Mouse (Mus musculus): ENCODE measurements around the gene D5Ertd579e. TPM values are rescaled to one million over a fixed set of nuclear protein-coding genes. Genes with fewer than 3 reads are reported as not detected.

Gene D5Ertd579e
- 27.6 and 31.3 TPM in 2 replicates for polyA plus RNA-seq (2016; fragmentation: Nextera tagmentation; extraction: Ambion mirVana)

DNA sequence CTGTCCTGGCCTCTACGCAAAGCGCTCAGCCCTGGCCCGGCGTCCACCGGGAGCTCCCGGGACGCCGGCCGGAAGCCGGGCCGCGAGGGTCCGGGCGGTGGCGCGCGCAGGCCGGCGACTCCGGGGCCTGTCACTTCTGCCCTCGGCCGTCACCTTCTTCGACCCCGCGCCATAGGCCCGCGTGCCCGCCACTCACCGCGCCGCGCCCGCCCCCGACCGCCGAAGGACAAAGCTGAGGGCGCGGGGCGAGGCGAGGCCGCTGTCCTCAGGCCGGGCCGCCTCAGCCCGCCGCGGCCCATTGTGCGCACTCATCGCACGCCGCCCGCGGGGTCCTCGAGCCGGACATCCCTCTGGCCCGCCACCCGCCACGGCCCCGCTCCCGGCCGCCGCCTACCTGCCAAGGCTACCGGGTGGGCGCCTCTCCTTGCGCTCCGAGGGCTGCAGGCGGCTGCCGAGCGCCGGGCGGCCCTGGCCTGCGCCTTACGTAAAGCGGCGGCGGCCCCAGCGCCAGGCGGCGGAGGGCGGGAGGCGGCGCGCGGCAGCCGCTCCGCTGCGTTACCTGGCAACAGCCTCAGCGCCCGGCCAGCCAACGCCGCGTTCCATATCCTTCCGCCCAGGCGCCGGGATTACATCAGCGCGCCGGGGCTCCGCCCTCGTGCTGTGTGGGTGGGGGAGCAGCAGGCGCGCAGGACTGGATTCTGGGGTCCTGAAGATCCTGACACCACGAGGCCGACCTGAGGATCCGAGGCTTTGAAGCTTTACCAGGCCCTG lies at the start of gene D5Ertd579e:
Gene D5Ertd579e, minus strand, starts transcription at position 564 of the 771 bp plus-strand sequence.
- peaks cover 30% of the 10 kb centered on the region for H3K4me1 ChIP-seq
- peaks cover 22% of the 10 kb centered on the region for H3K36me3 ChIP-seq (replicated peaks)
- peak within 1 kb of the TSS; percentile 98 for H3K27ac ChIP-seq
- WGBS: under 1% methylated on average over 103 of the region's 104 CpGs
- no peaks in the 10 kb centered on the region for H3K9me3 ChIP-seq
- no peaks in the 10 kb centered on the region for H3K27me3 ChIP-seq (ENCODE audit: poor library complexity, severe bottlenecking)
- peak; percentile 89 for DNase-seq (ENCODE audit: extremely low spot score, low spot score)
- peak within 1 kb of the TSS; percentile 83 for H3K4me3 ChIP-seq

DNA sequence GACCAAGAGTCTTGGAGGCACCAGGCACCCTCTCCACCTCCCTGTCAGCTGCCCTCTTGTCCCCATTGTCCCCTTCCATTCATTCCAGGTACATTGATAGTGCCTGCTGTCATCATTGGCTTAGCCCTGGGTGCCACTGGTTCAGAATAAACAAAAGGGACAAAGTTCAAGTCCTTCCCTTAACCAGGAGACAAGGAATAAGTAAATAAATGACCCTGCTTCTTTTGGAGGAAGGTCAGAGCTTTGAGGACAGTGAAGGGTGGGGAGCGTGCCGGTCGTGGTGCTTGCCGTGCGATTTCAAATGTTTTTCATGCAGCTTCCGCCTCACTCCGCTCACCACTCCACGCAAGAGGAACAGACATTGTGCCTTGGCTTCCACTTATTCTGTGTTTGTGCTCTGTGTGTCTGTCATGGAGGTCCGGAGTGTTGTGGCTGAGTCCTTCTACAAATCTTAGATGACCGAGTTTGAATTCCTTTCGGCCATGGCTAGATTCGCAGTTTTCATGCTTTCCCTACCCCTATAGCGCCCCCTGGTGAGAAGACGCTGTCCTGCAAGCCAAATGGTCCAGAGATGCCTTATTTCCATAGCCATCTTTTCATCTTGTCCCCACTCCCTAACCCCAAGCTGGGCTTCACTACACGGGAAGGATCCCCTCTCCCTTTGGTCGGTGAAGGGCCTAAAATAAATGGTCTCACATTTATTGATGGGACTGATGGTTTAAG lies 46.5 kb upstream of the D5Ertd579e start:
- 46% methylated on average over 16 of the region's 16 CpGs for WGBS
- Histone ChIP-seq H3K27me3 (ENCODE audit: poor library complexity, severe bottlenecking) (no peaks in the 10 kb centered on the region; the same call in 1 of the 2 replicates), H3K36me3 (replicated peaks) (peaks cover 5% of the 10 kb centered on the region; the same call in 1 of the 2 replicates), H3K27ac (no peak overlapping the region), H3K4me1 (peaks cover 24% of the 10 kb centered on the region), H3K4me3 (no peak overlapping the region), H3K9me3 (no peaks in the 10 kb centered on the region)
- DNase-seq (ENCODE audit: extremely low spot score, low spot score): peak; percentile 78

DNA sequence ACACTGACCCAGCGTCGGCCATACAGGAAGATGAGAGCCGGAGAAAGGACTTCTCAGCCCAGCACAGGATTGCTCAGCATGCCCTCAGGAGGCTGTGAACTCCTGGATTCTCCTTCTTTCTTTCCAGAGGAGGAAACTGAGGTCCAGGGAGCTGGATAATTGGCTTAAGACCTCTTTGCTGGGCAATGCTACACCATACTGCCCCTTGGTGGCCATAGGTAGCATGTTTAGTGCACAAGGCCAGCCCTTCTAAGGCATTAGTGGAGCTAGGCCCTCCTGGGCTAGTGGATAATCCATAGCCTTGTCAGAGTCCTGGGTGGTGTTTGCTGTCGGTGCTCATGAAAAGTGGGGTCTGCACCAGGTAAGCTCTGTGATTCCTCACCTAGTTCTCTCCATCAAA lies 44.0 kb upstream of the D5Ertd579e start:
- WGBS: 53% methylated on average over 4 of the region's 4 CpGs
- Histone ChIP-seq H3K4me3 (no peak overlapping the region), H3K4me1 (peaks cover 16% of the 10 kb centered on the region; the same call in 1 of the 2 replicates), H3K27ac (no peak overlapping the region), H3K27me3 (ENCODE audit: poor library complexity, severe bottlenecking) (no peaks in the 10 kb centered on the region; the same call in 1 of the 2 replicates), H3K36me3 (replicated peaks) (no peaks in the 10 kb centered on the region), H3K9me3 (no peaks in the 10 kb centered on the region)
- no peak for DNase-seq (ENCODE audit: extremely low spot score, low spot score)

DNA sequence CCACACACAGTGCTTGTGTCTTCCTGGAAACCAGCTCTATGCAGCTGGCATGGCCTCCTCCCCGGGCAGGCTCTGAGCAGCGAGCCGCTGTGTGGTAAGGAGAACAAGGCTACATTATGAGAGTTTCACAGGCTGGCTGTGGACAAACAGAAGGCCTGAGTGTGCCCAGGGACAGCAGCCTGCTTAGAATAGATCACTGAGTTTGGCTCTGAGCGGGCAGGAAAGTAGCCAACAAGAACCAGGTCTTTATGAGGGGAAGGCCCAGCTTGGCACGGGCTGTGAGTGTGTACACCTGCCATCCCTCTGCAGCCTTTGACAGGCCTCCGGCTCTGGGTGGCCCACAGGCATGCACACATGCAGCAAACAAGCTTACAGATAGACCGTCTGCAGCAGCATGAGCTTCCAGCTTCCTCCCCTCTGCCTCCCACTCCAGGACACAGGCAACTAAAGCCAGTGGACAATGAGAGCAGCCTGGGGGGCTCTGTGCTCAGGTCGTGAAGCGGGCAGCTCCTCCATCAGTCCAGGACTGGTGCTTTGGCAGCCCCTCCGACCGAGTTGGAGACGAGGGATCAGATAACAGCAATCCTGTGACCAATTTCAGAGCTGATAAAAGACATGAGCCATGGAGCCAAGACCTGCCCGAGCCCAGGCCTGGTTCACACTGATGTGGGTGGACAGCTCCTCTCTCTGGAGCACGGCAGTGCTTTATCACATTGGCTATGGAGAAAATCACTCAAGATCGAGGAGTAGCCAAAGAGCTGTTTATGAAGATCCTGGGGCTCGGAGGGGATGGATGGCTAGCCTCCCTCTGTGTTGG lies 43.2 kb upstream of the D5Ertd579e start:
- no peaks in the 10 kb centered on the region; the same call in 1 of the 2 replicates for H3K27me3 ChIP-seq (ENCODE audit: poor library complexity, severe bottlenecking)
- DNase-seq (ENCODE audit: extremely low spot score, low spot score): no peak
- H3K9me3 ChIP-seq: no peaks in the 10 kb centered on the region
- WGBS: 69% methylated on average over 16 of the region's 16 CpGs
- H3K4me3 ChIP-seq: no peak overlapping the region
- no peaks in the 10 kb centered on the region for H3K36me3 ChIP-seq (replicated peaks)
- H3K4me1 ChIP-seq: peaks cover 16% of the 10 kb centered on the region; the same call in 1 of the 2 replicates
- no peak overlapping the region for H3K27ac ChIP-seq

DNA sequence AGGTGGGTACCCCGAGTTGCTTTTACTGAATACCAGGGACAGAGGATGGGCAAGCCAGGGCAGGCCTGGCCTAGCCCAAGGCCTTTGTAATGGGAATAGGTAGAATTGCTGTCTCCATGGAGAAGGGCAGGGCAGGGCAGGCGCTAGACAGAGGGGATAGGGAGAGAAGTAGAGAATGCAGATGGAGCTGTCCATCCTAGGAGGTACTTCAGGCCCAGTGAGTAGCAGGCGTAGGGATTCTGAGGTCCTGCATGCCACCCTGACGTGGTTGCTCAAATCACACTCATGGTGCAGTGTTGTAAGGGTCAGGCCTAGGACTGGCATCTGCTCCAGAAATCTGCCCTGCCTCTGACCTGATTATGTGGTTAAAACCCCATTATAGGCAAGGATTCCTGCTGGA lies 41.9 kb upstream of the D5Ertd579e start:
- no peak for DNase-seq (ENCODE audit: extremely low spot score, low spot score)
- no peak overlapping the region for H3K4me3 ChIP-seq
- no peak overlapping the region for H3K27ac ChIP-seq
- H3K36me3 ChIP-seq (replicated peaks): no peaks in the 10 kb centered on the region
- H3K9me3 ChIP-seq: no peaks in the 10 kb centered on the region
- peaks cover 16% of the 10 kb centered on the region; the same call in 1 of the 2 replicates for H3K4me1 ChIP-seq
- 66% methylated on average over 4 of the region's 4 CpGs for WGBS
- H3K27me3 ChIP-seq (ENCODE audit: poor library complexity, severe bottlenecking): no peaks in the 10 kb centered on the region; the same call in 1 of the 2 replicates

DNA sequence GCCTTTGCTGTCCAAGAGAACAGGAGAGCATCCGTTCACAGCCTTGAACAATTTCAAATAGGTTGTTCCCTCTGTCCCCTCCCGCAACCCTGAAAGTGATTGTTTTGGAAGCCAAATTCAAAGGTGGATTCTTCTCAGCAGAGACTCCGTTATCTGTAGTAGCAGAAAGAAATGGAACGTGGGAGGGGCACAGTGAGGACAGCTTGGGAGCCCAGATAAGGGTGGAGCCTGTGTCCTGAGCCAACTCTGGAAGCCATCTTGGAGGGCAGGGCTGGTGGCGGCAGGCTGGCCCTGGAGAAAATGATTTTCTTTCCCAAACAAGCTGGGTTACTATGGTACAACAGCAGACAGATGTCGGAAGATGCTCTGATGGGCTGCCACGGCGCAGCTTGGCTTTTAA lies 40.2 kb upstream of the D5Ertd579e start:
- Histone ChIP-seq H3K4me1 (peaks cover 16% of the 10 kb centered on the region), H3K27ac (no peak overlapping the region), H3K36me3 (replicated peaks) (no peaks in the 10 kb centered on the region), H3K4me3 (no peak overlapping the region), H3K27me3 (ENCODE audit: poor library complexity, severe bottlenecking) (no peaks in the 10 kb centered on the region), H3K9me3 (no peaks in the 10 kb centered on the region)
- WGBS: 85% methylated on average over 8 of the region's 8 CpGs
- DNase-seq (ENCODE audit: extremely low spot score, low spot score): no peak

DNA sequence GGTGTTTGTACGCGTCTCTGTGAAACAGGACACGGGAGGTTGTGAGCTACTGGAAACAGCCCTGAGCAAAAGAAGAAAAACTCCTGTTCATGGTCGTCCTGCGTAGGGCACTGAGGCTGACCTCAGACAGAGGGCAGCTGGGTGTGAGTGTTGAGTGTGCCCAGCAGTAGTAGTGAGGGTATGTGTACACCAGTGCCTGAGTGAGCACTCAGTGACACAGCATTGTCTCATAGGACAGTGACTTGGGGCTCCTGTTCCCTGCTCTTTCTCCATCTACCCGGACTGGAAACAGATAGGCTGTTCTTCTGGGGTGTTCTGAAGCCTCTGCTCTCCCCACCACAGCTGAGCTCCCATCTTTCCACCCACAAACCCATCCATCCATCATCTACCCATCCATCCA lies 39.3 kb upstream of the D5Ertd579e start:
- no peak overlapping the region for H3K27ac ChIP-seq
- H3K4me3 ChIP-seq: no peak overlapping the region
- no peak for DNase-seq (ENCODE audit: extremely low spot score, low spot score)
- no peaks in the 10 kb centered on the region for H3K36me3 ChIP-seq (replicated peaks)
- no peaks in the 10 kb centered on the region for H3K27me3 ChIP-seq (ENCODE audit: poor library complexity, severe bottlenecking)
- H3K4me1 ChIP-seq: peaks cover 21% of the 10 kb centered on the region
- no peaks in the 10 kb centered on the region for H3K9me3 ChIP-seq
- 84% methylated on average over 6 of the region's 6 CpGs for WGBS

DNA sequence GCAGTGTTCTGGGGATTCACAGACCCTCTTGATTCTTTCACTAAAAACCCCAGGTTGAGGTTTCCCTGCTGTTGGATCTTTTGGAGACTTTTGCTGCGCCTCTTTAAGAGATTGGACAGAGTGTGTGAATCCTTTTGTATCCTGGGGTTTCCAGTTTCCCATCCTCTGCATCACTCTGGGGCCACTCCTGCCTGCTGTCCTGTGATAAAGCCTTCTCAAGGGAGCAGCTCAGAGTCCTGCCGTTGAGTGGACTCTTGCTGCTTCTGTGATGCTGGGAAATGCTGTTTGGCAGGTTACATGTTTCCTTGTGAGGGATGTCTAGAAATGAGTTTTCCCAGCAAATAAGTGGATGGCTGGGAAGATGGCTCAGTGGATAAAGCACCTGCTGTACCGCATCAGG lies 37.6 kb upstream of the D5Ertd579e start:
- H3K27me3 ChIP-seq (ENCODE audit: poor library complexity, severe bottlenecking): no peaks in the 10 kb centered on the region
- DNase-seq (ENCODE audit: extremely low spot score, low spot score): no peak
- H3K36me3 ChIP-seq (replicated peaks): no peaks in the 10 kb centered on the region
- WGBS: 75% methylated on average over 3 of the region's 3 CpGs
- H3K4me1 ChIP-seq: peaks cover 15% of the 10 kb centered on the region
- no peak overlapping the region for H3K27ac ChIP-seq
- H3K4me3 ChIP-seq: no peak overlapping the region
- no peaks in the 10 kb centered on the region for H3K9me3 ChIP-seq

DNA sequence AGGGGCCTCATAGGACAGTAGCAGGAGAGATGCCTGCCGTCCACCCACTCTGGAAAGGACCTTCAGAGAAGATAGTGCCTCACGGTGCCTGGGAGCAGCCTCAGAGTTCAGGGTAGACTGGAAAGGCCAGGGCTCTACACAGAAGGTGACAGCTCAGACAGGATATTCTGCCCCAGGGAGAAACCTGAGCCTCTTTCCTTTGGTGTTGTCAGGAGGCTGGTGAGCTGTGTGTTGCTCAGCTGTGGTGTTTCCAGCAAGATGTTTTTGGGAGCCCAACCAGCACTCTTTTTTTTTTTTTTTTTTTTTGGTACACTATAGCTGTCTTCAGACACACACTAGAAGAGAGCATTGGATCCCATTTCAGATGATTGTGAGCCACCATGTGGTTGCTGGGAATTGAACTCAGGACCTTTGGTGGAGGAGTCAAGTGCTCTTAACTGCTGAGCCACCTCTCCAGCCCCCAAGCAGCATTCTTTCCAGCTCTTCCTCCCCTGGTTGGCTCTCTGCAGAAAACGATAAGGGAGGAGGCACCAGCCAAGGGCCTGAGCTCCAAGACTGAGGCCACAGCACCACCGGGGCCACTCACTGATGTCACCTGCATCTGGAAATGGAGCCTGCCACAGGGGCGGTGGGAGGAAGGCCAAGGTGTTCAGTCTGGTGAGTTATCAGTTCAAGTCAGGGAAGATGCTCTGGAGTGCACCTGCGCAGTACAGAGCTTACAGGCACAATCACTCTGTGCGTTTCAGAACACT lies 36.3 kb upstream of the D5Ertd579e start:
- Histone ChIP-seq H3K4me3 (no peak overlapping the region), H3K36me3 (replicated peaks) (no peaks in the 10 kb centered on the region), H3K27me3 (ENCODE audit: poor library complexity, severe bottlenecking) (no peaks in the 10 kb centered on the region), H3K4me1 (peaks cover 15% of the 10 kb centered on the region), H3K27ac (no peak overlapping the region), H3K9me3 (no peaks in the 10 kb centered on the region)
- 73% methylated on average over 7 of the region's 7 CpGs for WGBS
- no peak for DNase-seq (ENCODE audit: extremely low spot score, low spot score)

DNA sequence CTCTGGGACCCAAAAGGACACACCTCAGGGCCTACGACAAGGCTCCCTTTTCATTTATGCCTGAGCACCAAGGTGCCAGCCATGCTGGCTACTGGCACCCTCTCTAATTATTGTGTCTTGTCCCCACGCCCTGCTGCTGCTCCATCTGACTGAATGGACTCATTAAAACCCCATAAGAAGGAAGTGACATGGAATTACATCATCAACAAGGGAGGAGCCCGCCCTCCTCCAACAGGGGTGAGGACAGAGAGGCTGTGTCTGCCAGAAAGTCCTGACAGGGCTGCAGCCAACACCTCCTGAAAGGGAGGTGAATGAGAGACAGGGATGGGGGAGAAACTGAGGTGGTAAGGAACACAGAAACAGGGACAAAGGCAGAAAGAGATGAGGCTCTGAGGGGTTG lies 34.9 kb upstream of the D5Ertd579e start:
- Histone ChIP-seq H3K36me3 (replicated peaks) (no peaks in the 10 kb centered on the region), H3K27me3 (ENCODE audit: poor library complexity, severe bottlenecking) (no peaks in the 10 kb centered on the region), H3K4me3 (no peak overlapping the region), H3K9me3 (no peaks in the 10 kb centered on the region), H3K4me1 (peaks cover 18% of the 10 kb centered on the region), H3K27ac (0 out of 2 replicates have a peak overlapping the region, but pooled peaks have one; percentile 8)
- no peak for DNase-seq (ENCODE audit: extremely low spot score, low spot score)
- WGBS: 66% methylated on average over 3 of the region's 3 CpGs

DNA sequence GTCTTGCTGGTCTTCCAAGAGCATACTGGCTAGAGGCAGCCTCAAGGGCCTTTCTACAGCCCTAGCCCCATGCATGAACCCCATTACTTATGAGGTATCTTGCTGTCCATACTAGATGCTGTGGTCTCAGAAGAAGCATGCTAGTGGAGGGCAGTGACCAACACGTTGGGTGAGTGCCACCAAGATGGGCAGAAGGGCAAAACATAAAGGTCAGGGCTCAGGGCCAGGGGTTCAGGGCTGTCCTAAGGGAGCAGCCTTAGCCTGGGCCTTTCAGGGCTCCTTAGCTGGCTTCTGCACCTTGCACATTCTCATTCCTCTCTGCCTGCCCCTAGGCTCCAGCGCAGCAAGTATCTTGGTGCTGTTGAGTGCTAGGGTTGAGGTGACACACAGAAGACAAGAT lies 34.1 kb upstream of the D5Ertd579e start:
- no peak overlapping the region for H3K27ac ChIP-seq
- 86% methylated on average over 2 of the region's 2 CpGs for WGBS
- no peak overlapping the region for H3K4me3 ChIP-seq
- H3K27me3 ChIP-seq (ENCODE audit: poor library complexity, severe bottlenecking): no peaks in the 10 kb centered on the region
- peaks cover 18% of the 10 kb centered on the region for H3K4me1 ChIP-seq
- no peaks in the 10 kb centered on the region for H3K36me3 ChIP-seq (replicated peaks)
- H3K9me3 ChIP-seq: no peaks in the 10 kb centered on the region
- no peak for DNase-seq (ENCODE audit: extremely low spot score, low spot score)

DNA sequence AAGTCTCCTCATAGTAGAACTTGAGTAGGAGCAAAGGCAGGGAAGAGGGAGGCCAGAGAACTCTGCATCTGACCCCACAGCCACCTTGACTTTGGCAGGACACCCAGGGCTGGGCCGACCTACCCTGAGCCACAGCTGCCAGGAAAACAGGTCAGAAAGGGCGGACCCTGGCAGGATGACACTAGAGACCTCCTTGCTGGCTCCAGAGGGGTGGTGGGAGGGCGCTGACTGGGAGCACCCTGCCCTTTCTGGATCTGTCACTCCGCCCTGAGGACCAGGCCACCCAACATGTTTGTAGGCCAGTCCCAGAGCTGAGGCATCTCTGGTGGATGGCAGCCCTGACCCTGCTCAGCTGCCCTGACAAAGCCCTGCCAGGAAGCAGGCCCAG lies 33.3 kb upstream of the D5Ertd579e start:
- H3K36me3 ChIP-seq (replicated peaks): no peaks in the 10 kb centered on the region
- no peak overlapping the region for H3K27ac ChIP-seq
- H3K4me3 ChIP-seq: no peak overlapping the region
- H3K4me1 ChIP-seq: peaks cover 18% of the 10 kb centered on the region
- H3K9me3 ChIP-seq: no peaks in the 10 kb centered on the region
- DNase-seq (ENCODE audit: extremely low spot score, low spot score): no peak
- WGBS: 87% methylated on average over 4 of the region's 4 CpGs
- no peaks in the 10 kb centered on the region for H3K27me3 ChIP-seq (ENCODE audit: poor library complexity, severe bottlenecking)
